Mouse (Mus musculus) ovary, postnatal 36 days (tissue): ENCODE results near the gene Mllt3.

Source experiments
- DNase-seq: peaks from one replicate; pipeline ENCODE4 v3.0.0; 2022; ENCODE audit warnings: low spot score, mixed read lengths

Mllt3 gene

GRCm38 (mm10) chr4:87953268-87953667 lies 79.9 kb downstream of the Mllt3 start:
- no peak for DNase-seq

GRCm38 (mm10) chr4:87949451-87949850 lies 83.7 kb downstream of the Mllt3 start:
- no peak for DNase-seq

- no peak for DNase-seq
Measured at GRCm38 (mm10) chr4:87944320-87944719, 88.8 kb downstream of the Mllt3 start.

- DNase-seq = no peak
Measured at GRCm38 (mm10) chr4:87942921-87943403, 90.2 kb downstream of the Mllt3 start.

GRCm38 (mm10) chr4:87939474-87940154 lies 93.5 kb downstream of the Mllt3 start:
- DNase-seq = no peak

GRCm38 (mm10) chr4:87936326-87936725 lies 96.8 kb downstream of the Mllt3 start:
- no peak for DNase-seq

GRCm38 (mm10) chr4:87933701-87934337 lies 99.3 kb downstream of the Mllt3 start:
- DNase-seq = no peak

GRCm38 (mm10) chr4:87930356-87931245 lies 102.6 kb downstream of the Mllt3 start:
- DNase-seq = no peak

GRCm38 (mm10) chr4:87928603-87929199 lies 104.5 kb downstream of the Mllt3 start:
- DNase-seq = no peak

GRCm38 (mm10) chr4:87927354-87927753 lies 105.8 kb downstream of the Mllt3 start:
- DNase-seq = no peak

- DNase-seq = no peak
Measured at GRCm38 (mm10) chr4:87920664-87921063, 112.5 kb downstream of the Mllt3 start.

GRCm38 (mm10) chr4:87911172-87911994 lies 121.8 kb downstream of the Mllt3 start:
- no peak for DNase-seq

- no peak for DNase-seq
Measured at GRCm38 (mm10) chr4:87905149-87905771, 127.9 kb downstream of the Mllt3 start.

- no peak for DNase-seq
Measured at GRCm38 (mm10) chr4:87904722-87905121, 128.4 kb downstream of the Mllt3 start.

GRCm38 (mm10) chr4:87902584-87902983 lies 130.6 kb downstream of the Mllt3 start:
- no peak for DNase-seq

GRCm38 (mm10) chr4:87901166-87901565 lies 132.0 kb downstream of the Mllt3 start:
- DNase-seq = no peak

- DNase-seq = no peak
Measured at GRCm38 (mm10) chr4:87893498-87893897, 139.7 kb downstream of the Mllt3 start.

GRCm38 (mm10) chr4:87893012-87893411 lies 140.2 kb downstream of the Mllt3 start:
- DNase-seq = no peak

- DNase-seq = no peak
Measured at GRCm38 (mm10) chr4:87883225-87883875, 149.8 kb downstream of the Mllt3 start.

- no peak for DNase-seq
Measured at GRCm38 (mm10) chr4:87881995-87882394, 151.2 kb downstream of the Mllt3 start.
